Mouse (Mus musculus) neural tube, embryonic 13.5 days (tissue): ENCODE results near the gene Zfp654. TPM values are rescaled to one million over a fixed set of nuclear protein-coding genes. Genes with fewer than 3 reads are reported as not detected.

Experiments used
- ATAC-seq: fragments of 200-750 bp; cut with Nextera tagmentation; 2 replicates; pipeline ENCODE4 v1.8.0; 2017; ENCODE audit warnings: low read depth, mild to moderate bottlenecking, moderate TSS enrichment, moderate library complexity
- H3K27ac ChIP-seq: fragments of 300-500 bp; sonication (generic); replicated peaks from 2 replicates; pipeline ENCODE4 v1.5.1; 2015; ENCODE audit warnings: moderate library complexity, mild to moderate bottlenecking, inconsistent platforms
- H3K27me3 ChIP-seq: fragments of 300-500 bp; sonication (generic); 2 replicates; pipeline ENCODE4 v1.6.1; 2015; ENCODE audit warnings: mild to moderate bottlenecking, inconsistent platforms
- H3K36me3 ChIP-seq: fragments of 300-500 bp; sonication (generic); 2 replicates; pipeline ENCODE4 v1.6.1; 2015; ENCODE audit warnings: mild to moderate bottlenecking, inconsistent platforms
- H3K4me1 ChIP-seq: fragments of 300-500 bp; sonication (generic); replicated peaks from 2 replicates; pipeline ENCODE4 v1.6.1; 2015; ENCODE audit warnings: inconsistent platforms
- H3K4me2 ChIP-seq: fragments of 300-500 bp; sonication (generic); 2 replicates; pipeline ENCODE4 v1.6.1; 2015; ENCODE audit warnings: inconsistent platforms, mild to moderate bottlenecking, moderate library complexity
- H3K4me3 ChIP-seq: fragments of 300-500 bp; sonication (generic); 2 replicates; pipeline ENCODE4 v1.5.1; 2015; ENCODE audit warnings: mild to moderate bottlenecking, inconsistent platforms
- H3K9ac ChIP-seq: fragments of 300-500 bp; sonication (generic); 2 replicates; pipeline ENCODE4 v1.6.1; 2015; ENCODE audit warnings: moderate library complexity, mild to moderate bottlenecking, inconsistent platforms
- H3K9me3 ChIP-seq: fragments of 300-500 bp; sonication (generic); 2 replicates; pipeline ENCODE4 v1.6.1; 2016; ENCODE audit warnings: inconsistent platforms
- WGBS: fragments of 180-500 bp; shearing (Covaris S2); methylation state at CpG from one replicate; pipeline ENCODE4 v1.1.7; 2015; 5-methylcytosine and 5-hydroxymethylcytosine counted together
- polyA plus RNA-seq: library from polyadenylated mRNA; unstranded; fragments of >200 nt; fragmentation: Nextera tagmentation; extraction: Ambion mirVana; gene quantifications from 2 replicates; pipeline ENCODE4 v1.2.1, GENCODE M21; 2015

Gene Zfp654
- polyA plus RNA-seq, 1 experiment from 2014 or later: 5.7 TPM

DNA sequence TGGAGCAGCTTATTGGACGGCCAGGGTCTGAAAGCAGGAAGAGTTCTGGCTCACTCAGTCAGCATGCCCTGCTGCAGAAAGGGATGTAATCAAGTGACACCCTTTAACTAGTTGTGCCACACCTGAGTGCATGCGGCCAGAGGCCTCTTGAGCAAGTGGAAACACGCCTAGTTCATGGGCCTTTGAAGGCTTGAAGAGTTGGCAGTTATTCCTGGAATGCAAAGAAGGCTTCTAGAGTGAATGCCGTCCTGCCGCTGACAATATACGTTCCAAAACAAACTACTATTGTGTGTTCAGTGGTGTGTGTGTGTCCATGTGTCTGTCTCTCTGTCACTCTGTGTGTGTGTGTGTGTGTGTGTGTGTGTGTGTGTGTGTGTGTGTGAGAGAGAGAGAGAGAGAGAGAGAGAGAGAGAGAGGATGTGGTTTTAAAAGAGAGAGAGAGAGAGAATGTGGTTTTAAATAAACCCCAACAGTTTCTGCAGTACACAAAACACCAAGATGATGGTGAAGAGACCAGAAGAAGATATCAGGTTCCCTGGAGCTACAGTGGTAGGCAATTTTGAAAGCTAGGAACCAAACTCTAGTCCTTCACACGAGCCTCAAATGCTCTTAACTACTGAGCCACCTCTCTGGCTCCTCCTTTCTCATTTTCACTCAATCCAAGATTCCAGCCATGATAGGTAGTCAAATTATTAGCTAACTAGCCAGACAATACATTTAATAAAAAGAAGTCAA is 93.6 kb downstream of the Zfp654 start:
- H3K4me1 ChIP-seq: no peaks in the 10 kb centered on the region
- peaks cover 2% of the 10 kb centered on the region for H3K9me3 ChIP-seq
- H3K4me3 ChIP-seq: no peak overlapping the region
- no peaks in the 10 kb centered on the region for H3K27me3 ChIP-seq
- H3K36me3 ChIP-seq: peaks cover 10% of the 10 kb centered on the region
- WGBS: 92% methylated on average over 7 of the region's 7 CpGs
- no peak overlapping the region for H3K27ac ChIP-seq
- H3K9ac ChIP-seq: no peak overlapping the region
- ATAC-seq: no peak
- no peak overlapping the region for H3K4me2 ChIP-seq

- Histone ChIP-seq H3K27me3 (no peaks in the 10 kb centered on the region), H3K4me2 (no peak overlapping the region), H3K36me3 (peaks cover 4% of the 10 kb centered on the region; the same call in 1 of the 2 replicates), H3K9ac (no peak overlapping the region), H3K9me3 (no peaks in the 10 kb centered on the region; the same call in 1 of the 2 replicates), H3K4me1 (no peaks in the 10 kb centered on the region), H3K4me3 (no peak overlapping the region), H3K27ac (no peak overlapping the region)
- WGBS: 81% methylated on average over 6 of the region's 6 CpGs
- ATAC-seq: no peak
Measured at GRCm38 (mm10) chr16:64756321-64756720, 95.1 kb downstream of the Zfp654 start.

DNA sequence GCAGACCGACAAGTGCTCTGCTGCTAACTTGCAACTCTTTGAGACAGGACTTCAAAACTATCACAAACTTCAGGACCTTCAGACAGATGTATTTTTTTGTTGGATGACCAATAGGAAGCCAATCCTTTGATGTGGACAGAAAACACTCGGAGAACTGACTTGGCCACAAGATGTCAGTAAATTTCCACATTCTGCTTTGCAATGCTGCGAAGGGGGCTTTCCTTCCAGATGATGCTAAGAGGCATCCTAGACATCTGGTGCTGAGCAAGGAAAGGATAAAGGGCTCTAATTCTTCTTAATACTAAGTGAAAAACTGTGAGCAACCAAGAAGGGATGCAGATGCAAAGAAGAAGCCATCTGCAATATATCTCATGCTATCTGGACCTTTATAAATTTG is 96.7 kb downstream of the Zfp654 start:
- WGBS: 41% methylated on average over 3 of the region's 3 CpGs
- H3K27ac ChIP-seq: no peak overlapping the region
- H3K4me1 ChIP-seq: no peaks in the 10 kb centered on the region
- peak; percentile 72; the same call in 1 of the 2 replicates for ATAC-seq
- no peak overlapping the region for H3K4me3 ChIP-seq
- 0 out of 2 replicates have a peak, but pooled peaks cover 4% of the 10 kb centered on the region for H3K36me3 ChIP-seq
- H3K9ac ChIP-seq: no peak overlapping the region
- H3K4me2 ChIP-seq: no peak overlapping the region
- no peaks in the 10 kb centered on the region for H3K27me3 ChIP-seq
- no peaks in the 10 kb centered on the region; the same call in 1 of the 2 replicates for H3K9me3 ChIP-seq

DNA sequence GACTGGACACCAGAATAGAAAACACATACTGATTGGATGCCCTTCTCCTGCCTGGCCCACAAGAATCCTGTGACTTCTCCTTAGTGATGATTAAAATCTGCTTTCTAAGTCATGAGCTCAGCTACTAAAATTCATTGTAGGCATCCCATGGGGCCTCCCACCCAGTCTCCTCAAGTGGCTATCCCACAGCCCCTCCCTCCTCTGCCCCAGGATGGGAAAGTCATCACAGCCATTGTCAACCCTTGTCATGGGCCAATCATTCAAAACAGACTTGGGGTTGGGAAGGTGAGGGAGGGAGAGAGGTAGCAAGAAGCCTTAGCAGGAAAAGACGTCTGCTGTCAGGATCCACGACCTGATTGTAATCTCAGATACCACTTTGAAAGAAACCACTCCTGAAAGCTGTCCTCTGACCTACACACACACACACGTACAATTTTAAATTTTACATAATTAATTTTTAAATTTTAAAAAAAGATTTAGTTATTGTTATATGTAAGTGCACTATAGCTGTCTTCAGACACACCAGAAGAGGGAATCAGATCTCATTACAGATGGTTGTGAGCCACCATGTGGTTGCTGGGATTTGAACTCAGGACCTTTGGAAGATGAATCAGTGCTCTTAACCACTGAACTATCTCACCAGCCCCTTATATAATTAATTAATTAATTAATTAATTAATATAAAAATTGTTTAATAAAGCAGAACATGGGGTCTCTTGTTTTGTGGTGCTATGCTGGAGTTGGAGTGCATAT is 97.3 kb downstream of the Zfp654 start:
- H3K4me1 ChIP-seq: no peaks in the 10 kb centered on the region
- no peaks in the 10 kb centered on the region for H3K27me3 ChIP-seq
- no peaks in the 10 kb centered on the region; the same call in 1 of the 2 replicates for H3K9me3 ChIP-seq
- H3K9ac ChIP-seq: no peak overlapping the region
- H3K4me2 ChIP-seq: no peak overlapping the region
- ATAC-seq: 0 out of 2 replicates have a peak, but pooled peaks have one; percentile 47
- H3K27ac ChIP-seq: no peak overlapping the region
- WGBS: 64% methylated on average over 3 of the region's 3 CpGs
- no peak overlapping the region for H3K4me3 ChIP-seq
- H3K36me3 ChIP-seq: 0 out of 2 replicates have a peak, but pooled peaks cover 4% of the 10 kb centered on the region

- no peak overlapping the region for H3K9ac ChIP-seq
- H3K4me2 ChIP-seq: no peak overlapping the region
- peaks cover 5% of the 10 kb centered on the region; the same call in 1 of the 2 replicates for H3K9me3 ChIP-seq
- H3K36me3 ChIP-seq: no peaks in the 10 kb centered on the region
- ATAC-seq: no peak
- WGBS: 9% methylated on average over 10 of the region's 10 CpGs
- H3K27ac ChIP-seq: no peak overlapping the region
- H3K27me3 ChIP-seq: no peaks in the 10 kb centered on the region
- H3K4me3 ChIP-seq: no peak overlapping the region
- H3K4me1 ChIP-seq: no peaks in the 10 kb centered on the region
Measured at GRCm38 (mm10) chr16:64748237-64748636, 103.2 kb downstream of the Zfp654 start.

- no peak overlapping the region for H3K4me2 ChIP-seq
- H3K27ac ChIP-seq: no peak overlapping the region
- H3K36me3 ChIP-seq: no peaks in the 10 kb centered on the region
- no peak for ATAC-seq
- WGBS: 88% methylated on average over 4 of the region's 4 CpGs
- H3K4me1 ChIP-seq: no peaks in the 10 kb centered on the region
- H3K4me3 ChIP-seq: no peak overlapping the region
- peaks cover 5% of the 10 kb centered on the region; the same call in 1 of the 2 replicates for H3K9me3 ChIP-seq
- no peaks in the 10 kb centered on the region for H3K27me3 ChIP-seq
- no peak overlapping the region for H3K9ac ChIP-seq
Measured at GRCm38 (mm10) chr16:64745089-64745488, 106.4 kb downstream of the Zfp654 start.

GRCm38 (mm10) chr16:64737289-64737688 is 114.2 kb downstream of the Zfp654 start:
- no peaks in the 10 kb centered on the region for H3K27me3 ChIP-seq
- no peaks in the 10 kb centered on the region for H3K36me3 ChIP-seq
- no peak overlapping the region for H3K27ac ChIP-seq
- H3K9me3 ChIP-seq: no peaks in the 10 kb centered on the region
- WGBS: 88% methylated on average over 5 of the region's 5 CpGs
- no peaks in the 10 kb centered on the region for H3K4me1 ChIP-seq
- H3K9ac ChIP-seq: no peak overlapping the region
- no peak overlapping the region for H3K4me3 ChIP-seq
- no peak for ATAC-seq
- no peak overlapping the region for H3K4me2 ChIP-seq

Other genes starting within 250 kb of the Zfp654 start
- gene Csnka2ip, start 249.2 kb downstream of the Zfp654 start, polyA plus RNA-seq: not detected in 2 replicates
- 21.6 and 23.9 TPM in 2 replicates for gene 4930453N24Rik, start 80.5 kb downstream of the Zfp654 start, polyA plus RNA-seq
- gene Cggbp1, start 344 bp upstream of the Zfp654 start, polyA plus RNA-seq: 65.3 and 74.1 TPM in 2 replicates